Mouse (Mus musculus) liver, adult 2 months (tissue): ENCODE results near the gene Pmm1. TPM values are rescaled to one million over a fixed set of nuclear protein-coding genes. Genes with fewer than 3 reads are reported as not detected.

Experiments
- DNase-seq: peaks from one replicate; pipeline ENCODE4 v3.0.0-alpha.2; 2011; ENCODE audit warnings: low read depth, low spot score; ENCODE audit errors: extremely low read depth
- H3K27ac ChIP-seq: fragments of 200-500 bp; replicated peaks from 2 replicates; pipeline ENCODE4 v1.5.1; 2012; ENCODE audit warnings: low read depth, mild to moderate bottlenecking, control low read depth, inconsistent platforms, low read length; ENCODE audit not compliant: insufficient read depth
- H3K27me3 ChIP-seq: fragments of 200-500 bp; 2 replicates; pipeline ENCODE4 v1.6.1; 2012; ENCODE audit warnings: mild to moderate bottlenecking, moderate library complexity, low read length, inconsistent platforms; ENCODE audit not compliant: control insufficient read depth, insufficient read depth
- H3K36me3 ChIP-seq: fragments of 200-500 bp; 2 replicates; pipeline ENCODE4 v1.6.1; 2012; ENCODE audit warnings: low read length, inconsistent platforms; ENCODE audit not compliant: control insufficient read depth, insufficient read depth
- H3K4me1 ChIP-seq: fragments of 200-500 bp; 2 replicates; pipeline ENCODE4 v1.6.1; 2011; ENCODE audit warnings: low read length; ENCODE audit not compliant: control insufficient read depth, insufficient read depth
- H3K4me3 ChIP-seq: fragments of 200-500 bp; 2 replicates; pipeline ENCODE4 v1.5.1; 2011; ENCODE audit warnings: low read depth, mild to moderate bottlenecking, control low read depth, low read length, moderate library complexity; ENCODE audit not compliant: insufficient read depth
- H3K79me2 ChIP-seq: fragments of 200-500 bp; 2 replicates; pipeline ENCODE4 v1.6.1; 2012; ENCODE audit warnings: inconsistent platforms, mild to moderate bottlenecking, low read length, moderate library complexity; ENCODE audit not compliant: control insufficient read depth, insufficient read depth
- H3K9ac ChIP-seq: fragments of 200-500 bp; 2 replicates; pipeline ENCODE4 v1.6.1; 2012; ENCODE audit warnings: low read depth, mild to moderate bottlenecking, control low read depth, inconsistent platforms, low read length
- CTCF ChIP-seq: fragments of 200-500 bp; IDR thresholded peaks from 2 replicates; pipeline ENCODE4 v1.5.1; 2011; ENCODE audit warnings: low read depth, low read length, control low read depth
- POLR2A ChIP-seq: fragments of 200-500 bp; IDR thresholded peaks from 2 replicates; pipeline ENCODE4 v1.6.1; 2011; ENCODE audit warnings: low read length, control low read depth; ENCODE audit not compliant: insufficient read depth; ENCODE audit errors: extremely low read depth
- WGBS: fragments of 180-500 bp; shearing (Covaris S2); methylation state at CpG from one replicate; pipeline ENCODE4 v1.1.7; 2018; 5-methylcytosine and 5-hydroxymethylcytosine counted together
- polyA plus RNA-seq: library from polyadenylated mRNA; depleted of rRNA; stranded (reverse); fragments of >200 nt; gene quantifications from 2 replicates; pipeline ENCODE4 v1.2.3, GENCODE M21; 2012
- total RNA-seq: library from RNA; depleted of rRNA; stranded (reverse); fragments of >200 nt; gene quantifications from 2 replicates; pipeline ENCODE4 v1.2.3, GENCODE M21; 2014

Gene Pmm1
- total and polyA plus RNA-seq, 2 experiments, result 3.7 to 4.9 TPM

DNA sequence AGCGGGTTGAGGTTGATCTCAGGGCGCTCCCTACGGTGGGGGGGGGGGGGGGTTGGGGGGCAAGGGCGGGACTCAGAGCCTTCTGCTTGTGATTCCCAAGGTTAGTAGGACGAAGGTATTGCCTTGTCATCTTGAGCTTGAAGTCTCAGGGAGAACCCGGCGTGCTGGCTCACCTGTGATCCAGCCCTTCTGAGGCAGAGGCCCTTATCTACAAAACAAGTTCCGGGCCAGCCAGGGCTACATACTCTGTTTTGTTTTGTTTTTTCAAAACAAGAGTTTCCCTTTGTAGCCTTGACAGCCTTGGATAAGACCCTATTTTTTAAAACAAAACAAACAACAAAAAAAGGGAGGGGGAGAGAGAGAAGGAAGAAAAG, 335 bp upstream of the Pmm1 start:
- no peak overlapping the region; the same call in 1 of the 2 replicates for H3K4me3 ChIP-seq
- peaks cover 6% of the 10 kb centered on the region; the same call in 1 of the 2 replicates for H3K4me1 ChIP-seq
- no peak for TF ChIP-seq POLR2A
- no peak for TF ChIP-seq CTCF
- 4% methylated on average over 8 of the region's 8 CpGs for WGBS
- no peaks in the 10 kb centered on the region for H3K27me3 ChIP-seq
- no peak overlapping the region for H3K27ac ChIP-seq
- H3K79me2 ChIP-seq, result no peaks in the 10 kb centered on the region
- DNase-seq, result no peak
- H3K36me3 ChIP-seq, result no peaks in the 10 kb centered on the region
- no peak overlapping the region for H3K9ac ChIP-seq

DNA sequence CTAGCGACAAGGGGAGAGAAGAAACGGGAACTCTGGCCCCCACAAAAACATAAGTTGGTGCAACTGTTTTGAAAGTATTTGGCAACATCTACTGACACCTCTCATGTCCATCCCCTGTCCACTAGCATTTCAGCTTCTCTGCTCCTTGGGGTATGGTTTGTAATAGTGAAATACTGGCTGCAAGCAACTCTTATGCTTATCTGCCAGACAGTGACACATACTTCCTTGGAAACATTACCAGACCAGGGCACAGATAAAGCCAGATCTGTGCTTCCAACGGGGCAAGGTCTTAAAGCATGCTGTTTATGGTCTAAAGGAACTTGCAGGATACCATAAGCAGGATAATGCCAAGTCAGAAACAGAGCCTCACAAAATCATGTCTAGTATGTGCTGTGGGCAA, 1.8 kb downstream of the Pmm1 start:
- TF ChIP-seq CTCF, result no peak
- no peak for TF ChIP-seq POLR2A
- Histone ChIP-seq H3K27me3 (no peaks in the 10 kb centered on the region), H3K4me1 (0 out of 2 replicates have a peak, but pooled peaks cover 4% of the 10 kb centered on the region), H3K27ac (no peak overlapping the region), H3K9ac (no peak overlapping the region), H3K36me3 (no peaks in the 10 kb centered on the region), H3K79me2 (no peaks in the 10 kb centered on the region), H3K4me3 (no peak overlapping the region)
- no peak for DNase-seq
- WGBS, result 86% methylated on average over 3 of the region's 3 CpGs

DNA sequence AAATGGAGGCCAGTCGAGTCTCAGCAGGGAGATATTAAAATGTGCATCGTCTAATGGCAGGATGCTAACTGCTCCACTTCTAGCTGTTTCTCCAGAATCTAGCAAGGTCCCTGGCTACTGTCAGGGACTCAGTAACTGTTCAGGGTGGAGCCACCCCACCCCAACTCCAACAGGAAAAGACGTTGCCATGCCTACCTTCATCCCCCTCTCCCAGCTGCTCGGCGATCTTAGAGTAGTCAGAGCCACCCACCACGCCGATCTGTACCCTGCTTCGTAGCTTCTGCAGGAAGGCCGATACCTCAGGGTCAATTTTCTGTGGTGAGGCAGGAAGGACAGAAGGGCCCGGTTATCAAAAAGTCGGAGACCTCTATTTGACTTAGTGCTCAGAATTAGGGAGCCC, 3.1 kb downstream of the Pmm1 start:
- Histone ChIP-seq H3K9ac (no peak overlapping the region), H3K4me3 (no peak overlapping the region), H3K27me3 (no peaks in the 10 kb centered on the region), H3K36me3 (no peaks in the 10 kb centered on the region), H3K4me1 (0 out of 2 replicates have a peak, but pooled peaks cover 4% of the 10 kb centered on the region), H3K27ac (no peak overlapping the region), H3K79me2 (no peaks in the 10 kb centered on the region)
- WGBS, result 87% methylated on average over 11 of the region's 11 CpGs
- TF ChIP-seq POLR2A, result no peak
- no peak for TF ChIP-seq CTCF
- DNase-seq, result no peak

GRCm38 (mm10) chr15:81956457-81956856, 4.3 kb downstream of the Pmm1 start:
- TF ChIP-seq POLR2A (no peak), CTCF (peak; percentile 85)
- Histone ChIP-seq H3K27me3 (no peaks in the 10 kb centered on the region), H3K4me3 (no peak overlapping the region), H3K79me2 (no peaks in the 10 kb centered on the region), H3K4me1 (0 out of 2 replicates have a peak, but pooled peaks cover 4% of the 10 kb centered on the region), H3K27ac (no peak overlapping the region), H3K9ac (no peak overlapping the region), H3K36me3 (no peaks in the 10 kb centered on the region)
- DNase-seq, result no peak
- WGBS, result 71% methylated on average over 8 of the region's 8 CpGs

DNA sequence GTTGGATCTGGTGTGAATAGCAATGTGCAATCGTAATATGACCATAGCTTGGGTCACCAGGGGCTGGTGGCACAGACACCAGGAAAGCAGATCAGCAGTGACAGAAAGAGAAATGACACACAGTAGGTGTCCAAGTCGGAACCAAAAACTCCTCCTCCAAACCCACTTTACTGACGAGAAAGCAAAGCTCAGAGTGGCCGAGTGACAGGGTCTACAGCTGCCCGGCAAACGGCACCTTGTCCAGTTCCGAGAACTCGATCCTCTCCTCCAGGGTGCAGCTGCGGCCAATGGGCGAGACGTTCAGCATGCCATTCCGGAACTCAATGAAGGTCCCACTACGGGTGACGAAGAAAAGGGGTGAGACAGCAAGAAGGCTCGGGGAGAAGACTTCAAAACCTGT, 5.3 kb downstream of the Pmm1 start:
- 0 out of 2 replicates have a peak, but pooled peaks cover 2% of the 10 kb centered on the region for H3K4me1 ChIP-seq
- WGBS, result 94% methylated on average over 15 of the region's 15 CpGs
- TF ChIP-seq POLR2A (no peak), CTCF (no peak)
- no peak overlapping the region for H3K4me3 ChIP-seq
- no peak for DNase-seq
- no peaks in the 10 kb centered on the region for H3K79me2 ChIP-seq
- H3K9ac ChIP-seq, result no peak overlapping the region
- no peaks in the 10 kb centered on the region for H3K36me3 ChIP-seq
- no peak overlapping the region for H3K27ac ChIP-seq
- no peaks in the 10 kb centered on the region for H3K27me3 ChIP-seq

- no peaks in the 10 kb centered on the region for H3K79me2 ChIP-seq
- no peaks in the 10 kb centered on the region for H3K4me1 ChIP-seq
- H3K4me3 ChIP-seq, result no peak overlapping the region
- H3K9ac ChIP-seq, result no peak overlapping the region
- no peaks in the 10 kb centered on the region for H3K27me3 ChIP-seq
- H3K27ac ChIP-seq, result no peak overlapping the region
- TF ChIP-seq POLR2A, result no peak
- no peak for TF ChIP-seq CTCF
- WGBS, result 92% methylated on average over 6 of the region's 6 CpGs
- DNase-seq, result no peak
- no peaks in the 10 kb centered on the region for H3K36me3 ChIP-seq
Measured at GRCm38 (mm10) chr15:81954716-81955115, 6.0 kb downstream of the Pmm1 start.
